Mouse (Mus musculus) kidney, postnatal 0 days (tissue): ENCODE data around the gene S100a6. TPM values are rescaled to one million over a fixed set of nuclear protein-coding genes. Genes with fewer than 3 reads are reported as not detected.

Experiments used
- ATAC-seq: fragments of 200-750 bp; cut with Nextera tagmentation; replicated peaks from 2 replicates; pipeline ENCODE4 v1.8.0; 2017; ENCODE audit warnings: low read depth, moderate number of reproducible peaks, moderate TSS enrichment, moderate library complexity; ENCODE audit not compliant: low FRiP score
- DNase-seq: peaks from one replicate; pipeline ENCODE4 v3.0.0-alpha.2; 2016; ENCODE audit warnings: low spot score
- H3K27ac ChIP-seq: fragments of 300-500 bp; sonication (generic); 2 replicates; pipeline ENCODE4 v1.5.1; 2014; ENCODE audit warnings: mild to moderate bottlenecking
- H3K27me3 ChIP-seq: fragments of 300-500 bp; sonication (generic); 2 replicates; pipeline ENCODE4 v1.6.1; 2014; ENCODE audit warnings: low read length, mixed read lengths; ENCODE audit not compliant: insufficient read depth
- H3K36me3 ChIP-seq: fragments of 300-500 bp; sonication (generic); 2 replicates; pipeline ENCODE4 v1.6.1; 2014; ENCODE audit warnings: low read length, mixed read lengths; ENCODE audit not compliant: insufficient read depth
- H3K4me1 ChIP-seq: fragments of 300-500 bp; sonication (generic); replicated peaks from 2 replicates; pipeline ENCODE4 v1.6.1; 2014; ENCODE audit warnings: antibody characterized with exemption, low read length, mixed read lengths; ENCODE audit not compliant: insufficient read depth
- H3K4me2 ChIP-seq: fragments of 300-500 bp; sonication (generic); 2 replicates; pipeline ENCODE4 v1.6.1; 2014; ENCODE audit warnings: mild to moderate bottlenecking, low read length, moderate library complexity, mixed read lengths
- H3K4me3 ChIP-seq: fragments of 300-500 bp; sonication (generic); replicated peaks from 2 replicates; pipeline ENCODE4 v1.5.1; 2014; ENCODE audit warnings: low read depth, low read length
- H3K9ac ChIP-seq: fragments of 300-500 bp; sonication (generic); 2 replicates; pipeline ENCODE4 v1.6.1; 2014; ENCODE audit warnings: low read depth, low read length
- H3K9me3 ChIP-seq: fragments of 300-500 bp; sonication (generic); replicated peaks from 2 replicates; pipeline ENCODE4 v1.6.1; 2016; ENCODE audit warnings: low read length, inconsistent platforms, mixed read lengths
- CTCF ChIP-seq: IDR thresholded peaks from 2 replicates; pipeline ENCODE4 v1.5.1; 2016; ENCODE audit warnings: antibody characterized with exemption, low read depth, mild to moderate bottlenecking, moderate library complexity
- WGBS: fragments of 180-500 bp; shearing (Covaris S2); extraction: QIAGEN DNeasy Blood & Tissue Kit; methylation state at CpG from one replicate; pipeline ENCODE4 v1.1.7; 2014; 5-methylcytosine and 5-hydroxymethylcytosine counted together
- polyA plus RNA-seq: library from polyadenylated mRNA; unstranded; fragments of >200 nt; fragmentation: Nextera tagmentation; extraction: Ambion mirVana; gene quantifications from 2 replicates; pipeline ENCODE4 v1.2.1, GENCODE M21; 2015

The S100a6 gene
- 395 and 525 TPM in 2 replicates for polyA plus RNA-seq

DNA sequence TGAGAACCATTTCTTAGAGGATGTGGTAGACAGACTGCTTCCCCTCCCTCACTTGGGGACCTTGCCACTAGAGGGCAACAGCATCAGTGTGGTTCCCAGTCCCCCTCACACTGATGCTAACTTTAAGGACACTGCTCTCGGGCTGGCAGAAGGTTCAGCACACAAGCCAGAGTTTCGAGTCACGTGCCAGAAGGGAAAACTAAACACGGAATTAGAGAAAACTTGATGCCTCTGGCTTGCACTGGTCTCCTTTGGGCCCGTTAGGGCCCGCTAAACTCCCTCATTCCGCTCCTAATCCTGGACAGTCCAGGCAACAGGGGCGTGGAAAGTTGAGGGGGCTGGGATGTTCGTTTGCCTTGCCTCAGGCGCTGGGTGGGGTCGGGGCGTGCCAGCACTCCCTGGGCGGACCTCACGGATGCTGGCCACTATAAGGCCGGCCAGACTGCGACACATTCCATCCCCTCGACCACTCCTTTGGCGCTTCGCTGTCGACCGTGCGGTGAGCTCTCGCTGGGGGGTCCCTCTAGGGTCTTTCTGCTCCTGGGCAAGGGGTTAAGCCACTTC is at the start of gene S100a6:
Gene S100a6, plus strand, starts transcription at position 155 of the 564 bp plus-strand sequence.
- no peaks in the 10 kb centered on the region for H3K9me3 ChIP-seq
- H3K27ac ChIP-seq, result peak within 1 kb of the TSS; percentile 48; the same call in 1 of the 2 replicates
- TF ChIP-seq CTCF, result peak; percentile 75
- ATAC-seq (peak; percentile 81), DNase-seq (peak; percentile 86)
- peak within 1 kb of the TSS; percentile 60 for H3K9ac ChIP-seq
- H3K4me3 ChIP-seq, result peak within 1 kb of the TSS; percentile 40
- peaks cover 8% of the 10 kb centered on the region for H3K4me1 ChIP-seq
- under 1% methylated on average over 23 of the region's 23 CpGs for WGBS
- peak within 1 kb of the TSS; percentile 72 for H3K4me2 ChIP-seq
- H3K27me3 ChIP-seq, result no peaks in the 10 kb centered on the region
- H3K36me3 ChIP-seq, result no peaks in the 10 kb centered on the region

DNA sequence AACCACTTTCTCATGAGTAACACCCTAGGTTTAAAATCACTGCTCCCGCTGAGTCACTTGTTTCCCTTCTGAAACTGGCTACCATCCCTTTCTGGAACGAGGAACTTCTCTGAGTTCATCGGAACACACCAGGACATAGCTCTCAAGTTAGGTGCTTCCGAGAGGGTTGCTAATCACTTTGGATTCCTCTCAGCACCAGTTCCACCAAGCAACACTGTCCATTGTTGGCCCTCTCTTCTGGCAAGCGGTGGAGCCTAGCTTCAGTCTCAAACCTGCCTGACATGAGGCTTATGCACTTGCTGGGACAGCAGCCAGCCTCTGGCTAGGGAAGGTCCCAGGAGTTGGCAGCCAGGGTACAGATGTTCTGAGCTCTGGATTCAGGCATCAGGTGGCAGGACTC is 38.0 kb upstream of the S100a6 start:
- Histone ChIP-seq H3K9ac (no peak overlapping the region), H3K4me1 (no peaks in the 10 kb centered on the region), H3K9me3 (no peaks in the 10 kb centered on the region), H3K27ac (no peak overlapping the region), H3K4me2 (no peak overlapping the region), H3K4me3 (no peak overlapping the region), H3K27me3 (no peaks in the 10 kb centered on the region), H3K36me3 (no peaks in the 10 kb centered on the region)
- WGBS, result 87% methylated on average over 5 of the region's 5 CpGs
- no peak for TF ChIP-seq CTCF
- DNase-seq (no peak), ATAC-seq (no peak)

DNA sequence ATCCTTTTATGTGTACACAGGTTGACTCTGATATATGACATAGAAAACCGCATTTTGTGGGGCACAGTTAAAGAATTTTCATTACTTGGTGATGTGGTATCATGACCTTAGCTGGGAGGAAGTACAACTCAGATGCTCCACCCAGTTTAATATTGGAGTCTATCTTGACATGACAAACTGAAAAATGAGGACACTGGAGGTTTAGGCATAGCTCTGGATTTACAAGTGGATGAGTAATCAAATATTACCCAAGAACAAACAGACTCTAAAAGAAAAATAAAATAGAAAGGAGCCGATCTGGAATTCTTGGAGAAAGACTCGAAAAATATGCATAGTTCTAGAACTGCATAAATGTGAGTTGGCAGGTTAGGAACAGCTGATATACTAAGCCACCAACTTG is 37.4 kb upstream of the S100a6 start:
- no peaks in the 10 kb centered on the region for H3K36me3 ChIP-seq
- H3K4me2 ChIP-seq, result no peak overlapping the region
- DNase-seq, result no peak
- 69% methylated on average over 3 of the region's 3 CpGs for WGBS
- H3K4me3 ChIP-seq, result no peak overlapping the region
- no peaks in the 10 kb centered on the region for H3K4me1 ChIP-seq
- no peaks in the 10 kb centered on the region for H3K27me3 ChIP-seq
- no peak for TF ChIP-seq CTCF
- no peak overlapping the region for H3K9ac ChIP-seq
- no peak for ATAC-seq
- H3K27ac ChIP-seq, result no peak overlapping the region
- no peaks in the 10 kb centered on the region for H3K9me3 ChIP-seq

DNA sequence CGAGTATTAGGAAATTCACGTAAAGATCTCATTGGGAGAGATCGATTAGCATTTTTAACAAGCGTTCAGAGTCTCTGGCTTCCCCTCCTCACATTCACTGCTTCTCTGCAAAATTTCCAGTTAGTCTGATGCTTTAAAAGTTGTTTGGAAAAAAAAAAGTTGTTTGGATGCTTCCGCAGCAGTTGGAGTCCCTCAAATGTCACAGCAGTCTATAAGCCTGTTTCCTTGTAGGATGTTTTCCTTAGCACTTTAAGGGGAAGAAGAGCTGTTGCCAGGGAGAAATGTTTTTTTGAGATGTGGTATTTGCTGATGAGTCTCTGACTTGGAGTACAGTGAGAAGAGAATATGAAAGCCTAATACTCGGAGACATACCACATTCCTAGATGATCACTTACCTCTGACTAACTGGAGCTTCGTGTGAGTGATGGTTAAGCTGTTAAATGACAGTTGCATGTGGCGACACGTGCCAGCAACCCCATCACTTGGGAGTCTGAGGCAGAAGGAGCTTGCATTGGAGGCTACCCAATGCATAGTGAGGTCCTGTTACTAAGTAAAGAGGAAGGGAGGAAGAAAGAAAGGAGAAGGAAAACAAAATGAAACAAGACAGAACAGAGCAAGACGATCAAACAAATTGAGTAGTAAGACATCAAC is 36.2 kb upstream of the S100a6 start:
- no peak overlapping the region for H3K4me3 ChIP-seq
- no peaks in the 10 kb centered on the region for H3K9me3 ChIP-seq
- ATAC-seq (no peak), DNase-seq (peak; percentile 87)
- no peaks in the 10 kb centered on the region for H3K4me1 ChIP-seq
- H3K4me2 ChIP-seq, result 0 out of 2 replicates have a peak overlapping the region, but pooled peaks have one; percentile 8
- H3K36me3 ChIP-seq, result no peaks in the 10 kb centered on the region
- WGBS, result 61% methylated on average over 10 of the region's 10 CpGs
- peak overlapping the region; percentile 55; the same call in 1 of the 2 replicates for H3K27ac ChIP-seq
- TF ChIP-seq CTCF, result no peak
- no peaks in the 10 kb centered on the region for H3K27me3 ChIP-seq
- no peak overlapping the region for H3K9ac ChIP-seq

DNA sequence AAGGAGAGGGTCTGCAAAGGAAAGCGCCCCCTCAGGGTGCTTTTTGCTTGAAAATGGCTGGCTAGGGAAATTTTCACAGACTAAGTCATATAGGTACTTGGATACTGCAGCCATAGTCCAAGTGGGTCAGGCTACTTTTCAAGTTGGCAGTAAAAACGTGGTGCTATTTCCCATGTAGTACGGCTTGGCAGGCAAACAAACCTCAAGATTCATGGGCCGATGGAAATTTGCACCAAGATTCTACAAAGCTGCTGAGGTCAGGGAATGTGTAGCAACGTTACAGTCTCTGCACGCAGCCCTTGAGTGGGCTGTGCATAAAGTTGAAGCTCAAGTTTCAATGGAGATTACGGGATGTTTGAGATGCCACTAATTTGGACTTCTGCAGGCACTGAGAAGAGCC is 33.2 kb upstream of the S100a6 start:
- H3K27ac ChIP-seq, result no peak overlapping the region
- H3K36me3 ChIP-seq, result no peaks in the 10 kb centered on the region
- H3K4me3 ChIP-seq, result no peak overlapping the region
- no peak for TF ChIP-seq CTCF
- WGBS, result 23% methylated on average over 7 of the region's 7 CpGs
- no peak overlapping the region for H3K9ac ChIP-seq
- no peak for ATAC-seq
- peak; percentile 65 for DNase-seq
- H3K27me3 ChIP-seq, result no peaks in the 10 kb centered on the region
- H3K9me3 ChIP-seq, result no peaks in the 10 kb centered on the region
- no peak overlapping the region for H3K4me2 ChIP-seq
- H3K4me1 ChIP-seq, result no peaks in the 10 kb centered on the region

DNA sequence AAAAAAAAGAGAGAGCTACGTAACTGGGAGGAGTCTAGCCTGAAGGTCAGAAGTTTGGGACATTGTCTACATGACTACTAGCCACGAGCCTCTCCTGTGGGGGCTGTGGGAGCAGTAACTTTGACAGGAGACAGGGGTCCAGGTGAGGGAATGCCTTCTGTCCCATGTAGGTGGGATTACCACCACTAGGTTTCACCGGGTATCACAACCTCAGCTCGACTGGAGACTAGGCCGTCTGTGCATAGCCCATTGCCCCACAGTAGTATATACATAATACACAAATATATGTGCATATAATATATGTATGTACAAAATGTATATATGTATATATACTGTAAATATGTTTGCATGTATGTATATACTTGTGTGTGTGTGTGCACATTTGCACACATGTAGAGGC is 31.5 kb upstream of the S100a6 start:
- 93% methylated on average over 5 of the region's 5 CpGs for WGBS
- Histone ChIP-seq H3K4me2 (no peak overlapping the region), H3K9ac (no peak overlapping the region), H3K27me3 (no peaks in the 10 kb centered on the region), H3K36me3 (no peaks in the 10 kb centered on the region), H3K9me3 (no peaks in the 10 kb centered on the region), H3K4me1 (no peaks in the 10 kb centered on the region), H3K4me3 (no peak overlapping the region), H3K27ac (no peak overlapping the region)
- DNase-seq (no peak), ATAC-seq (no peak)
- no peak for TF ChIP-seq CTCF
